Comparison of ENCODE assay signal across 27 mouse cellular contexts in genomic region chr3:86641796-86642195, GRCm38 (mm10).
"Had no signal": no experiment of that assay in that cellular context is flagged by ENCODE, and none has a peak within 500 bp of the region (broad histone marks: within the 10 kb centered on the region; RNA-seq: fewer than 3 reads in every experiment).

No protein-coding gene starts in this region.

- H3K9ac ChIP-seq: embryonic facial prominence, embryonic 12.5 days; embryonic facial prominence, embryonic 13.5 days; forebrain, embryonic 12.5 days; forebrain, embryonic 13.5 days; forebrain, embryonic 15.5 days; forebrain, postnatal 0 days had no signal

- H3K27ac ChIP-seq: embryonic facial prominence, embryonic 12.5 days; forebrain, embryonic 10.5 days; forebrain, embryonic 12.5 days; forebrain, embryonic 13.5 days; forebrain, embryonic 15.5 days; gastrocnemius, adult 2 months; heart, adult 2 months; heart, embryonic 10.5 days had no signal

- DNase-seq: cerebellum, adult 9-10 months; cerebellum, adult 9-11 months; cerebellum, postnatal 10 days; cerebellum, postnatal 14 days; cerebellum, postnatal 25 days; cerebellum, postnatal 36 days; embryo, embryonic 11 days; forebrain, postnatal 0 days; gastrocnemius, adult 2 months; gastrocnemius, postnatal 10 days; gastrocnemius, postnatal 14 days; gastrocnemius, postnatal 25 days; gastrocnemius, postnatal 36 days; heart, adult 11 months; heart, adult 18-20 months; heart, adult 2 months had no signal

- ATAC-seq: forebrain, embryonic 13.5 days; forebrain, embryonic 14.5 days; forebrain, embryonic 15.5 days; forebrain, embryonic 16.5 days; forebrain, postnatal 0 days had no signal

- H3K4me2 ChIP-seq: embryonic facial prominence, embryonic 12.5 days; embryonic facial prominence, embryonic 13.5 days; forebrain, embryonic 12.5 days; forebrain, embryonic 13.5 days; forebrain, embryonic 15.5 days; heart, embryonic 11.5 days had no signal

- H3K36me3 ChIP-seq: embryonic facial prominence, embryonic 12.5 days; embryonic facial prominence, embryonic 13.5 days; forebrain, embryonic 10.5 days; forebrain, embryonic 12.5 days; forebrain, embryonic 15.5 days; heart, embryonic 10.5 days had no signal

- H3K4me3 ChIP-seq: embryonic facial prominence, embryonic 12.5 days; embryonic facial prominence, embryonic 13.5 days; erythroblast, embryonic 14.5 days; forebrain, embryonic 10.5 days; forebrain, embryonic 12.5 days; forebrain, embryonic 13.5 days; forebrain, embryonic 15.5 days; gastrocnemius, adult 2 months; heart, adult 2 months; heart, embryonic 10.5 days had no signal

- H3K27me3 ChIP-seq: embryonic facial prominence, embryonic 12.5 days; embryonic facial prominence, embryonic 13.5 days; forebrain, embryonic 12.5 days; forebrain, embryonic 13.5 days; forebrain, embryonic 15.5 days had no signal

- H3K9me3 ChIP-seq: embryonic facial prominence, embryonic 12.5 days; embryonic facial prominence, embryonic 13.5 days; forebrain, embryonic 10.5 days; forebrain, embryonic 12.5 days; forebrain, embryonic 13.5 days; forebrain, embryonic 15.5 days; heart, embryonic 10.5 days had no signal

- H3K4me1 ChIP-seq: embryonic facial prominence, embryonic 12.5 days; embryonic facial prominence, embryonic 13.5 days; forebrain, embryonic 10.5 days; forebrain, embryonic 12.5 days; forebrain, embryonic 13.5 days; forebrain, embryonic 15.5 days had no signal
